In genomic region chr10:67581698-67582285, GRCm38 (mm10) we compare ENCODE assay signal across 13 mouse cellular contexts. TPM values are rescaled to one million over a fixed set of nuclear protein-coding genes. Genes with fewer than 3 reads are reported as not detected.
DNase-seq lines count a peak whose midpoint lies in the region; ATAC-seq lines count a peak whose summit lies in the region.
"Had no signal": no experiment of that assay in that cellular context is flagged by ENCODE, and none has a peak within 500 bp of the region (broad histone marks: within the 10 kb centered on the region; RNA-seq: fewer than 3 reads in every experiment).

No protein-coding gene starts in this region.

- peak; percentile 88 for ATAC-seq in common myeloid progenitor, adult 5-6 weeks (replicated peaks; ENCODE audit: low read depth, poor library complexity, severe bottlenecking)
- ATAC-seq: liver, embryonic 12.5 days had no signal

- peak; percentile 6 for DNase-seq in embryo, embryonic 10.5 days (ENCODE audit: low spot score)
- no peak for DNase-seq in embryo, embryonic 11 days
- peak; percentile 63 to 65 for DNase-seq in B cell, adult 2 months
- peak; percentile 55 to 65 for DNase-seq in spleen, postnatal 36 days (ENCODE audit: low spot score in 2 of 2)
- no peak for DNase-seq in yolk sac, embryonic 10.5 days (ENCODE audit: low spot score)
- DNase-seq in urinary bladder, postnatal 10 days (ENCODE audit: low spot score), result no peak
- DNase-seq in ovary, adult 18-20 months (ENCODE audit: low spot score), result no peak
- DNase-seq: adrenal gland, postnatal 25 days; cerebellum, adult 11-12 months; kidney, adult 18-20 months; lung, postnatal 4 days had no signal

RNA-seq across cellular contexts. Expression of gene Ado, which starts 33.0 kb away (rescaled TPM):
- 15.6 and 21.6 TPM in 2 replicates for total RNA-seq in common myeloid progenitor, adult 5-6 weeks (2017)

RNA-seq across cellular contexts. Expression of gene Egr2, which starts 46.5 kb away (rescaled TPM):
- 8.1 and 14.9 TPM in 2 replicates for total RNA-seq in common myeloid progenitor, adult 5-6 weeks (2017)

Comparison
In these comparisons a context has a peak if more than half of its experiments do, and no peak if none do; other contexts are left out.
1. DNase-seq: peak in embryo, embryonic 10.5 days (single experiment), B cell, adult 2 months (2 of 2) and spleen, postnatal 36 days (2 of 2); none in embryo, embryonic 11 days (single experiment), yolk sac, embryonic 10.5 days (single experiment), urinary bladder, postnatal 10 days (single experiment) and ovary, adult 18-20 months (single experiment).